8 mouse cellular contexts compared by ENCODE assay signal in genomic region chr8:50293501-50293900, GRCm38 (mm10).
DNase-seq lines count a peak whose midpoint lies in the region; ATAC-seq and TF ChIP-seq lines count a peak whose summit lies in the region.

No protein-coding gene starts in this region.

- H3K9ac ChIP-seq in heart, postnatal 0 days (replicated peaks; ENCODE audit: low read depth, low read length), result no peak overlapping the region
- no peak overlapping the region for H3K9ac ChIP-seq in heart, embryonic 12.5 days
- H3K9ac ChIP-seq in hindbrain, embryonic 14.5 days, result no peak overlapping the region
- H3K9ac ChIP-seq in midbrain, embryonic 12.5 days (replicated peaks), result no peak overlapping the region

- no peak overlapping the region for H3K4me2 ChIP-seq in heart, postnatal 0 days (ENCODE audit: low read depth, low read length)
- H3K4me2 ChIP-seq in heart, embryonic 12.5 days, result no peak overlapping the region
- no peak overlapping the region for H3K4me2 ChIP-seq in hindbrain, embryonic 14.5 days (replicated peaks)
- no peak overlapping the region for H3K4me2 ChIP-seq in midbrain, embryonic 12.5 days (replicated peaks)

- WGBS in heart, postnatal 0 days, result 6% methylated on average over 4 of the region's 4 CpGs
- WGBS in heart, embryonic 12.5 days, result 8% methylated on average over 4 of the region's 4 CpGs
- WGBS in hindbrain, embryonic 14.5 days, result 2% methylated on average over 4 of the region's 4 CpGs
- WGBS in midbrain, embryonic 12.5 days, result under 1% methylated on average over 4 of the region's 4 CpGs

- no peaks in the 10 kb centered on the region for H3K36me3 ChIP-seq in heart, postnatal 0 days (replicated peaks; ENCODE audit: control insufficient read depth, insufficient read depth, low read length)
- H3K36me3 ChIP-seq in heart, embryonic 12.5 days, result no peaks in the 10 kb centered on the region
- no peaks in the 10 kb centered on the region for H3K36me3 ChIP-seq in hindbrain, embryonic 14.5 days (replicated peaks; ENCODE audit: control insufficient read depth, insufficient read depth)
- no peaks in the 10 kb centered on the region for H3K36me3 ChIP-seq in midbrain, embryonic 12.5 days

- no peaks in the 10 kb centered on the region for H3K27me3 ChIP-seq in heart, postnatal 0 days (ENCODE audit: control insufficient read depth, insufficient read depth, low read length)
- H3K27me3 ChIP-seq in heart, embryonic 12.5 days (replicated peaks), result no peaks in the 10 kb centered on the region
- H3K27me3 ChIP-seq in hindbrain, embryonic 14.5 days (ENCODE audit: control insufficient read depth, insufficient read depth, low read length), result no peaks in the 10 kb centered on the region
- peaks cover under 1% of the 10 kb centered on the region; the same call in 1 of the 2 replicates for H3K27me3 ChIP-seq in midbrain, embryonic 12.5 days

- peak; percentile 33; the same call in 1 of the 2 replicates for ATAC-seq in heart, postnatal 0 days (ENCODE audit: insufficient read depth, low read depth)
- ATAC-seq in heart, embryonic 12.5 days (ENCODE audit: insufficient number of reproducible peaks, low FRiP score), result no peak
- peak; percentile 73 for ATAC-seq in hindbrain, embryonic 14.5 days (ENCODE audit: low FRiP score)
- peak; percentile 74 for ATAC-seq in midbrain, embryonic 12.5 days (ENCODE audit: low FRiP score, low read depth)

- no peaks in the 10 kb centered on the region for H3K4me1 ChIP-seq in heart, postnatal 0 days (ENCODE audit: control insufficient read depth, insufficient read depth)
- H3K4me1 ChIP-seq in heart, embryonic 12.5 days (replicated peaks), result no peaks in the 10 kb centered on the region
- no peaks in the 10 kb centered on the region for H3K4me1 ChIP-seq in hindbrain, embryonic 14.5 days (replicated peaks; ENCODE audit: control insufficient read depth, insufficient read depth, low read length)
- H3K4me1 ChIP-seq in midbrain, embryonic 12.5 days, result no peaks in the 10 kb centered on the region

- H3K9me3 ChIP-seq in heart, postnatal 0 days (replicated peaks; ENCODE audit: control insufficient read depth, low read length), result no peaks in the 10 kb centered on the region
- H3K9me3 ChIP-seq in heart, embryonic 12.5 days (replicated peaks), result no peaks in the 10 kb centered on the region
- H3K9me3 ChIP-seq in hindbrain, embryonic 14.5 days (ENCODE audit: control insufficient read depth, low read length), result no peaks in the 10 kb centered on the region
- H3K9me3 ChIP-seq in midbrain, embryonic 12.5 days, result no peaks in the 10 kb centered on the region

- TF ChIP-seq EP300 in heart, postnatal 0 days (IDR thresholded peaks at IDR 0.05; ENCODE audit: low read depth), result no peak

- no peak overlapping the region for H3K27ac ChIP-seq in heart, postnatal 0 days (ENCODE audit: low read depth)
- H3K27ac ChIP-seq in heart, embryonic 12.5 days (ENCODE audit: poor library complexity, severe bottlenecking), result no peak overlapping the region
- no peak overlapping the region for H3K27ac ChIP-seq in hindbrain, embryonic 14.5 days
- no peak overlapping the region for H3K27ac ChIP-seq in midbrain, embryonic 12.5 days (replicated peaks)

- DNase-seq in heart, postnatal 0 days (ENCODE audit: low spot score), result peak; percentile 75
- peak; percentile 29 for DNase-seq in adrenal gland, adult 2 months
- peak; percentile 67 for DNase-seq in embryo, embryonic 9.5 days (ENCODE audit: extremely low spot score)
- peak; percentile 99 for DNase-seq in hindbrain, embryonic 14.5 days (ENCODE audit: low spot score)
- DNase-seq in layer of hippocampus, postnatal 10 days (ENCODE audit: low spot score in 2 of 2), result peak; percentile 73 to 77
- DNase-seq in telencephalon, adult 2 months (ENCODE audit: low read depth, low spot score), result peak; percentile 84

- no peak overlapping the region for H3K4me3 ChIP-seq in heart, postnatal 0 days (ENCODE audit: low read depth, low read length)
- H3K4me3 ChIP-seq in heart, embryonic 12.5 days, result no peak overlapping the region
- H3K4me3 ChIP-seq in hindbrain, embryonic 14.5 days (replicated peaks; ENCODE audit: low read length), result no peak overlapping the region
- H3K4me3 ChIP-seq in midbrain, embryonic 12.5 days, result no peak overlapping the region

- peak; percentile 89 for TF ChIP-seq CTCF in heart, postnatal 0 days (IDR thresholded peaks at IDR 0.05; ENCODE audit: low read depth)

Comparison
In these comparisons a context has a peak if more than half of its experiments do, and no peak if none do; other contexts are left out.
1. DNase-seq: peak in every context shown above with its lines; median percentile 99 in hindbrain, embryonic 14.5 days; 84 in telencephalon, adult 2 months; 75 in heart, postnatal 0 days; 75 in layer of hippocampus, postnatal 10 days; 67 in embryo, embryonic 9.5 days; 29 in adrenal gland, adult 2 months.